Mouse (Mus musculus) neural tube, embryonic 13.5 days (tissue): ENCODE measurements around the gene Bcas3. TPM values are rescaled to one million over a fixed set of nuclear protein-coding genes. Genes with fewer than 3 reads are reported as not detected.

Experiments
- ATAC-seq: fragments of 200-750 bp; cut with Nextera tagmentation; 2 replicates; pipeline ENCODE4 v1.8.0; 2017; ENCODE audit warnings: low read depth, mild to moderate bottlenecking, moderate TSS enrichment, moderate library complexity
- H3K27ac ChIP-seq: fragments of 300-500 bp; sonication (generic); replicated peaks from 2 replicates; pipeline ENCODE4 v1.5.1; 2015; ENCODE audit warnings: moderate library complexity, mild to moderate bottlenecking, inconsistent platforms
- H3K27me3 ChIP-seq: fragments of 300-500 bp; sonication (generic); 2 replicates; pipeline ENCODE4 v1.6.1; 2015; ENCODE audit warnings: mild to moderate bottlenecking, inconsistent platforms
- H3K36me3 ChIP-seq: fragments of 300-500 bp; sonication (generic); 2 replicates; pipeline ENCODE4 v1.6.1; 2015; ENCODE audit warnings: mild to moderate bottlenecking, inconsistent platforms
- H3K4me1 ChIP-seq: fragments of 300-500 bp; sonication (generic); replicated peaks from 2 replicates; pipeline ENCODE4 v1.6.1; 2015; ENCODE audit warnings: inconsistent platforms
- H3K4me2 ChIP-seq: fragments of 300-500 bp; sonication (generic); 2 replicates; pipeline ENCODE4 v1.6.1; 2015; ENCODE audit warnings: inconsistent platforms, mild to moderate bottlenecking, moderate library complexity
- H3K4me3 ChIP-seq: fragments of 300-500 bp; sonication (generic); 2 replicates; pipeline ENCODE4 v1.5.1; 2015; ENCODE audit warnings: mild to moderate bottlenecking, inconsistent platforms
- H3K9ac ChIP-seq: fragments of 300-500 bp; sonication (generic); 2 replicates; pipeline ENCODE4 v1.6.1; 2015; ENCODE audit warnings: moderate library complexity, mild to moderate bottlenecking, inconsistent platforms
- H3K9me3 ChIP-seq: fragments of 300-500 bp; sonication (generic); 2 replicates; pipeline ENCODE4 v1.6.1; 2016; ENCODE audit warnings: inconsistent platforms
- WGBS: fragments of 180-500 bp; shearing (Covaris S2); methylation state at CpG from one replicate; pipeline ENCODE4 v1.1.7; 2015; 5-methylcytosine and 5-hydroxymethylcytosine counted together
- polyA plus RNA-seq: library from polyadenylated mRNA; unstranded; fragments of >200 nt; fragmentation: Nextera tagmentation; extraction: Ambion mirVana; gene quantifications from 2 replicates; pipeline ENCODE4 v1.2.1, GENCODE M21; 2015

The Bcas3 gene
- 37.7 and 37.8 TPM in 2 replicates for polyA plus RNA-seq

DNA sequence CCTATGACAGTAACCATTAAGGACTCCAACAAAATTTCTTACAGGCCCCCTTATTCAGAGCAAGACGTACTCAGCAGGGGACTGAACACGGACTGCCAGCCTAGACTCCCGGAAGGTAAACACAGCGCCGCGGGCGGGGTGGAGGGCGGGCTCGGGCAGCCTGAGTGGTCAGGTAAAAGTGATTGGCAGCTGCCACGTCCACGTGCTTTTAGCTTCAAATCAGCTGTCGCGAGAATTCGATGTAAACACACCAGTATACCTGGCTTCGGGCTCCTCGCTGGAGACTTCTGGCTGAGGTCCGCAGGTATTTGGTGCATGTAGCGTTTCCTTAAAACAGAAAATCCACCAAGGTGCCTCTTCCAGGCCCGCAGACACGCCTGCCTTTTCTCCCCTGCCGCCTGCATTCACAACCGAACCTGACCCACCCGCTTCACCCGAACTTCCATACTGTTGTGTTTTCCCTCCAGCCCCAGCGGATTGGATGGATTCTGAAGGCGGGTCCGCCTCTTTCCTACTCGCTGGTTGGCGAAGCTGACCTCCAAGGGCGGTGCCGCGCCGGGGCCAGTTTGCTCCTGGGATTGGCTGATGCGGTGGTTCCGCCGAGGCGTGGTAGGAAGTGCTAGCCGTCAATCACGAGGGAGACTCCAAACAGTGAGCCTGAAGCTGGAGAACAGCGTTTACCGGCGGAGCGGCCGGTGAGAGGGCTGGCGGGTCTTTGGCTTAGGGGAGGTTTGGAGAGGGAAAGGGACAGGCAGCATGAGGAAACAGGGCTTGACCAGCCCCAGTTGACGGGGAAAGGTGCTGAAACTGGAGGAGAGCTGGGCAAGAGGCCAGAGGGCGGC, at the start of gene Bcas3:
TSS of gene Bcas3 (plus strand) at position 629 of the 842 bp plus-strand sequence.
- H3K9ac ChIP-seq: peak within 1 kb of the TSS; percentile 86
- peaks cover 11% of the 10 kb centered on the region for H3K36me3 ChIP-seq
- peak within 1 kb of the TSS; percentile 80 for H3K4me3 ChIP-seq
- H3K4me1 ChIP-seq: peaks cover 12% of the 10 kb centered on the region
- WGBS: under 1% methylated on average over 47 of the region's 47 CpGs
- peak within 1 kb of the TSS; percentile 90 for H3K4me2 ChIP-seq
- peak; percentile 99 for ATAC-seq
- peak within 1 kb of the TSS; percentile 56; the same call in 1 of the 2 replicates for H3K27ac ChIP-seq
- H3K27me3 ChIP-seq: no peaks in the 10 kb centered on the region
- H3K9me3 ChIP-seq: no peaks in the 10 kb centered on the region

DNA sequence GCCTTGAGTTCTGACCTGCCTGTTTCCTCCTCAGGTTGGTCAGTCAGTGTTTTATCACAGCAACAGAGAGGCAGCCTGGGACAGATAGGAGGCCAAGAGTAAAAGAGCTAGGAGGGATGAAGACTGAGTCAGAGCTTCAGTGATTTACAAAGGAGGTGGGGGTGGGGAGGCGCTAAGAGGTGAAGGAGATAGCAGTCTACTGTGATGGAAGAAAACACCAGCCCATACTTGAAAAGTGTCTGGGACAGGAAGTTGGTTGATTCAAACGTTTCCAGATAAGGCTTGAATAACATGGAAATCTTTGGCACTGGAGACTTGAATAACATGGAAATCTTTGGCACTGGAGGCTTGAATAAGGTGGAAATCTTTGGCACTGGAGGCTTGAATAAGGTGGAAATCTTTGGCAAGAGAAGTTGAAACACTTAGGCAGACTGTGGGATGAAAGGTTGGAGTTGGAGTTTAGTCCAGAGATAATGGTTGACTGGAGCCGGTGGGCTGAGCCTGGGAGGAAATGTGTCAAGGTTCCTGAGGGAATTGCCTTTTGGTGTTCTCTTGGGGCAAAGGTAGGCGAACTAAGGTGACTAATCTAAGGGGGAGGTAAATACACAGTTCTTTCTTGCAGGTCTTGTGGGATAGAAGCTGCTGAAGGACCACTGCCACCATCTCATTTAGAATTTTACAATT, 46.2 kb upstream of the Bcas3 start:
- no peak overlapping the region for H3K9ac ChIP-seq
- no peaks in the 10 kb centered on the region for H3K36me3 ChIP-seq
- no peaks in the 10 kb centered on the region for H3K9me3 ChIP-seq
- no peak overlapping the region for H3K4me2 ChIP-seq
- H3K4me1 ChIP-seq: peaks cover 9% of the 10 kb centered on the region; the same call in 1 of the 2 replicates
- H3K27me3 ChIP-seq: no peaks in the 10 kb centered on the region
- H3K4me3 ChIP-seq: no peak overlapping the region
- H3K27ac ChIP-seq: no peak overlapping the region
- no peak for ATAC-seq
- 66% methylated on average over 4 of the region's 4 CpGs for WGBS

DNA sequence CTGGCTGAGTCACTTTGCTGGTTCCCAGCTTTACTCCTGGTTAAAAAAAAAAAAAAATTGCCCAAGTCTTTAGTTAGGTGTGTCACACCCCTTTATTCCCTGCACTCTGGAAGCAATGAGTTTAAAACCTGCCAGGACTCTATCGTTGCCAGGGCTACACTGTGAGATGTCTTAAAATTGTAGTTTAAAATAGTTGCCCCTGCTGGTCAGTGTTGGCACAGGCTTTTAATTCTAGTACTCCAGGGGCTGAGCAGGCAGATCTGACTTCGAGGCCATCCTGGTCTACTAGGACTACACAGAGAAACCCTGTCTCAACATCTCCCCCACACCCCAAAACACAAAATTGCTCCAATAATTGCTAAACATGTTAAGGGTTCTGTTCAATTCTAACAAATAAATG, 44.2 kb upstream of the Bcas3 start:
- Histone ChIP-seq H3K9me3 (no peaks in the 10 kb centered on the region), H3K36me3 (no peaks in the 10 kb centered on the region), H3K27ac (no peak overlapping the region), H3K9ac (no peak overlapping the region), H3K4me2 (no peak overlapping the region), H3K4me3 (no peak overlapping the region), H3K4me1 (peaks cover 27% of the 10 kb centered on the region), H3K27me3 (no peaks in the 10 kb centered on the region)
- 80% methylated on average over 2 of the region's 2 CpGs for WGBS
- ATAC-seq: no peak

DNA sequence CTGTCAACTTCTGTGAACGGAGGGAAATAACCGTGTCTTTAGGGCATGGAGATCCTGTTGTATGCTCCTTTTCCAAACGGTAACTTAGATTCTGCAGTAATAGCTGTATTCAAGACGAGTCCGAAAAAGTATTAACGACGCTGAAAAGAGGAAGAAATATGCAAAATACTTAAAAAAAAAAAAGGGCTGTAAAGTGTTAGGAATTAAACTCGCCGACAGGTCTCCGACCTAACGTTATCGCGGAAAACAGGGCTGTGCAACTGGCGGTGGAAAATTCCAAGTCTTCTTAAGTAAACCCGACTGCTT, 42.6 kb upstream of the Bcas3 start:
- H3K4me1 ChIP-seq: peaks cover 35% of the 10 kb centered on the region
- peak overlapping the region; percentile 95 for H3K4me2 ChIP-seq
- peak overlapping the region; percentile 97 for H3K4me3 ChIP-seq
- H3K36me3 ChIP-seq: 0 out of 2 replicates have a peak, but pooled peaks cover 4% of the 10 kb centered on the region
- no peaks in the 10 kb centered on the region for H3K9me3 ChIP-seq
- no peaks in the 10 kb centered on the region for H3K27me3 ChIP-seq
- H3K27ac ChIP-seq: peak overlapping the region; percentile 76
- H3K9ac ChIP-seq: peak overlapping the region; percentile 77
- WGBS: 2% methylated on average over 15 of the region's 15 CpGs
- ATAC-seq: no peak

DNA sequence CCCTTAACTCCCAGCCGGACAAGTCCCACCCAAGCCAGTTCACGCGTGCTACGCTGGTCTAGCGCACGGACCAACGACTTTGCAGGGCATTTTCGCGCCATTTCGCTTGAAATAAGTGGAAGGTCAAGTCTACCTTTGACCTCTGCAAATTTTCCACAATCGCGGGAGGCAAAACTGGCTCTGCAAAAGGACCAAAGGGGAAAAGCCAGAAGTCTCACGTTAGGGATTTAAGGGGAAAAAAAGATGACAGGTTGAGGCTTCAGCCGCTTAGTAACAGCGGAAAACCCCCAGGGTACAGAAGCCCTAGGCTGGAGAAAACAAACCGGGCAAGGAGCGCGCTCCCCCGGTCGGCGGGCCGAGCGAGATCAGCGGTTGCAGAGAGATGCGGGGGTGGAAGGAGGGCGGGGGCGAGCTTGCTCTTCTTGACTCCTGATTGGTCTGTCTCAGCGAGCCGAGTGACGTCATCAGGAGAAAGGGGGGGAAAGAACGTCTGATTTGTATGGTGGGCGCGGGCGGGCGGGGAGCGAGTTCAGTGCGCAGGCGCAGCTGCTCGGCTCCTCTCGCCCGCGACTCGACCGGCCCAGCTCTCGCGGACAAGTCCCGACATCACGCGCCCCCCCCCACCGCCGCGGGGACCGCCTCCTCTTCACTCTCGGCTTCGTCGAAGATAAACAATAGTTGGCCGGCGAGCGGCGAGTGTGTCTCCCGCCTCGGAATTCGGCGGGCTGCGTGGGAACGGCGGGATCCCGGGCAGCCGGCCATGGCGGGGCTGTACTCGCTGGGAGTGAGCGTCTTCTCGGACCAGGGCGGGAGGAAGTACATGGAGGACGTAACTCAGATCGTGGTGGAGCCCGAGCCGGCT, 42.0 kb upstream of the Bcas3 start, which contains the start of gene Ppm1d:
TSS of gene Ppm1d (plus strand) at position 532 of the 862 bp plus-strand sequence.
- ATAC-seq: peak; percentile 93
- H3K27me3 ChIP-seq: no peaks in the 10 kb centered on the region
- peak within 1 kb of the TSS; percentile 96 for H3K27ac ChIP-seq
- H3K36me3 ChIP-seq: 0 out of 2 replicates have a peak, but pooled peaks cover 5% of the 10 kb centered on the region
- H3K9ac ChIP-seq: peak within 1 kb of the TSS; percentile 92
- H3K4me3 ChIP-seq: peak within 1 kb of the TSS; percentile 97
- peaks cover 35% of the 10 kb centered on the region for H3K4me1 ChIP-seq
- H3K4me2 ChIP-seq: peak within 1 kb of the TSS; percentile 95
- under 1% methylated on average over 76 of the region's 78 CpGs for WGBS
- no peaks in the 10 kb centered on the region for H3K9me3 ChIP-seq

DNA sequence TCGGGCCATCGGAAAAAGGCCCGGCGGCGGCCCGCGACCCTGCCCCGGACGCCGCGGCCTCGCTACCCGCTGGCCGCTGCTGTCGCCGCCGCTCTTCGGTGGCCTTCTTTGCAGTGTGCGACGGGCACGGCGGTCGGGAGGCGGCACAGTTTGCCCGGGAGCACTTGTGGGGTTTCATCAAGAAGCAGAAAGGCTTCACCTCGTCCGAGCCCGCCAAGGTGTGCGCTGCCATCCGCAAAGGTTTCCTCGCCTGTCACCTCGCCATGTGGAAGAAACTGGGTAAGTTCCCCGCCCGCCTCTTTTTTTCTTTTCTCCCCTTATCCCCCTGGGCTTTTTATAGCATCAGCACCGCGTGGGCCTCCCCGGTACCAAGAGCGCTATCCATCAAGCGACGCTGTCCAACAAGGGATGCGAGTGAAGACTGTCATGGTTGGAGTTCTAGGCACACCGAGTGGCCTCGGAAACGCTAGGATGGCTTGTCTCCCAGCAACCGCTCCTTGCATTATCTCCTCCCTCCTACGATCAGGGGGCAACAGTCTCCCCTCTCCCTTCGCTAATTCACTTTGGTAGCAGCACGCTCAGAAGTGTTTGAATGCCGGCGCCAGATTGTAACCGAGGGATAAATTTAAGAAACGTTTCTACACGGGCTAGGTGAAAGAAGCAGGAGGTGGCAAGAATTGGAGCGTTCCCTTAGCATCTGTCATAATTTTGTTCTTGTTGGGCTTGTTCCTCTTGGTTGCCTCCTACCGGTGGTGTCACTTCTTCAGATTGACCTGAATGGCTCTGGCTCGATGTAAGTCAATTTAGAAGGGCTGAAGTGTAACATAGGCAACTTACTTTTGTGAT, 41.1 kb upstream of the Bcas3 start:
- peak; percentile 68 for ATAC-seq
- Histone ChIP-seq H3K27me3 (no peaks in the 10 kb centered on the region), H3K9me3 (no peaks in the 10 kb centered on the region), H3K4me1 (peaks cover 35% of the 10 kb centered on the region), H3K27ac (peak overlapping the region; percentile 96), H3K9ac (peak overlapping the region; percentile 92), H3K4me2 (peak overlapping the region; percentile 73), H3K36me3 (0 out of 2 replicates have a peak, but pooled peaks cover 5% of the 10 kb centered on the region), H3K4me3 (peak overlapping the region; percentile 97)
- WGBS: under 1% methylated on average over 43 of the region's 56 CpGs

DNA sequence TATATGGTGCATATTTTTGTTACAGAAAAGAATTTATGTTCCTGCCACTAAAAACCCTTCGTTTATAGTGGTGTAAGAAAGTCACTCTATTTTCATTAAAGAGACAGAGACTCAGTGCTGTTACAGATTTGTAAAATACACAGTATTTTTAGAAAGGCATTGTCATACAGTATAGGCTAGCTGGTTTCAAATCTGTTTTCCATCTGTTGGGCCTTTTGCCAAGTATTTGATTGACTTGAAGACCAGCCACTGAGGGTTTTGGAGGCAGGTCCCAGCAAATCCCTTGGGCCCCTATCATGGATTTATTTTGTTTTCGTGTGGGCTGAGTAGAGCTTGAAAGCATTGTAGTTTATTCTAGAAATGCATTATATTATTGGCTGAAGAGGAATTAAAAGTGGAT, 40.1 kb upstream of the Bcas3 start:
- H3K4me1 ChIP-seq: peaks cover 35% of the 10 kb centered on the region
- H3K27me3 ChIP-seq: no peaks in the 10 kb centered on the region
- peak overlapping the region; percentile 92 for H3K9ac ChIP-seq
- peak overlapping the region; percentile 97 for H3K4me3 ChIP-seq
- no peak for ATAC-seq
- WGBS: 25% methylated on average over 2 of the region's 2 CpGs
- H3K27ac ChIP-seq: peak overlapping the region; percentile 96; the same call in 1 of the 2 replicates
- H3K36me3 ChIP-seq: 0 out of 2 replicates have a peak, but pooled peaks cover 5% of the 10 kb centered on the region
- no peaks in the 10 kb centered on the region for H3K9me3 ChIP-seq
- H3K4me2 ChIP-seq: peak overlapping the region; percentile 73

DNA sequence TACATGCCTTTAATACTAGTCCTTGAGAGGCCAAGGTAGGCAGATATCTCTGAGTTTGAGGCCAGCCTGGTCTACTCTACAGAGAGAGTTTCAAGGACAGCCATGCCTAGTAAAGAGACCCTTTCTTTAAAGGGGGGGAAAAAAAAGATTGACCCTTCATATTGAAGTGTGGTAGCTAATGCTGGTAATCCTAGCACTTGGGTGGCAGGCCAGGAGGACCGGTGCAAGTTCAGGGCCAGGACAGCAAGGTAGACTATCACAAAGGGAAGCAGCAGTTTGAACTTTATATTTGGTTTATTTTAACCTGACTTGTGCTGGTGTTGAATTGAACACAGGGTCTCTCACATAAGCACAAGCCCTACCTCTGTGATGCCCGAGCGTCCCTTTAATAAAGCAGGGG, 39.6 kb upstream of the Bcas3 start:
- no peaks in the 10 kb centered on the region for H3K27me3 ChIP-seq
- H3K4me1 ChIP-seq: peaks cover 35% of the 10 kb centered on the region
- H3K4me3 ChIP-seq: peak overlapping the region; percentile 97
- 83% methylated on average over 3 of the region's 3 CpGs for WGBS
- H3K4me2 ChIP-seq: peak overlapping the region; percentile 73
- 0 out of 2 replicates have a peak, but pooled peaks cover 5% of the 10 kb centered on the region for H3K36me3 ChIP-seq
- H3K27ac ChIP-seq: no peak overlapping the region
- no peak for ATAC-seq
- H3K9me3 ChIP-seq: no peaks in the 10 kb centered on the region
- H3K9ac ChIP-seq: peak overlapping the region; percentile 92

DNA sequence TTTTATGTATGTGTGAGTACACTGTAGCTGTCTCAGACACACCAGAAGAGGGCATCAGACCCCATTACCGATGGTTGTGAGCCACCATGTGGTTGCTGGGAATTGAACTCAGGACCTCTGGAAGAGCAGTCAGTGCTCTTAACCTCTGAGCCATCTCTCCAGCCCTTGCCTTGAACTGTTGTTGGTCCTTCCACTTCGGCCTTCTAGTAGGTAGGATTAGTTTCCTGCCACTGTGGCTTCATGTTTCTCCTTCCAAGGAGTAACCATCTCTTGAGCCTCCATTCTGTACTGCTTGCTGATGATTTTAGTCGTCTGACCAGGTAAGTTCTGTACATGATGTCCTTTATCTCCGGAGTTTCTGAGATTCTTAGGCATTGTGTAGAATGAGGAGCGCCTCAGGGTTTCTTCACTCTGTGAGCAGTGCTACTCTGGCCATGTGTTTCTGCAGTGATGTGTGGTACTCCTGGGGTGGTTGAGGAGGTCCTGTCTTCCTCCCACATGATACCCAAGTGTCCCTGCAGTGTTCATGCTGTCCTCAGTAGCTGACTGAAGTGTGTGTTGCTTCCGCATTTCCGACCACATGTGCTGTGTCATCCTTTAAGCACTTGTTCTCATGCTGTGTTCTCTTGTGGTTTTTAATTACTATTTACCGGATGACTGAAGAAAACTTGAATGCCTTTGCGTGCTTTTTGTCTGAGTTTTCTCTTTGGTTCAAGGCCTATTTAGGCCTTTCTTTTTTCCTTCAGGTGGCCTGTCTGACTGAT, 29.2 kb upstream of the Bcas3 start:
- WGBS: 77% methylated on average over 9 of the region's 9 CpGs
- Histone ChIP-seq H3K36me3 (peaks cover 5% of the 10 kb centered on the region; the same call in 1 of the 2 replicates), H3K4me3 (no peak overlapping the region), H3K9ac (no peak overlapping the region), H3K27ac (no peak overlapping the region), H3K27me3 (no peaks in the 10 kb centered on the region), H3K4me1 (peaks cover 6% of the 10 kb centered on the region; the same call in 1 of the 2 replicates), H3K4me2 (no peak overlapping the region), H3K9me3 (no peaks in the 10 kb centered on the region)
- no peak for ATAC-seq

DNA sequence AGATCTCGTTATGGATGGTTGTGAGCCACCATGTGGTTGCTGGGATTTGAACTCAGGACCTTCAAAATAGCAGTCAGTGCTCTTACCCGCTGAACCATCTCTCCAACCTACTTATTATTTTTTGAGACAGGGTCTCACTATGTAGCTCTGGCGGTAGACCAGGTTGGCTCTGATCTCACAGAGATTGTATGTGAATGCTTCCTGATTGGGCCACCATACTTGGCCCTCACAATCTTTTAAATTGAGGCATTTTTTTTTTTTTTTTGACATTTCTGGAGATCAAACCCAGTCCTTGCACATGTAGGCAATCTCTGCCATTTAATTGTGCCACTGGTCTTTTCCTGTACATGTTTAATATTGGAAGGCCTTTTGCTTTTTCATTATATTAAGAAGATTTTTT, 24.2 kb upstream of the Bcas3 start:
- Histone ChIP-seq H3K4me1 (peaks cover 5% of the 10 kb centered on the region; the same call in 1 of the 2 replicates), H3K4me3 (no peak overlapping the region), H3K27me3 (no peaks in the 10 kb centered on the region), H3K36me3 (peaks cover 41% of the 10 kb centered on the region), H3K9me3 (no peaks in the 10 kb centered on the region), H3K4me2 (no peak overlapping the region), H3K27ac (no peak overlapping the region), H3K9ac (no peak overlapping the region)
- no peak for ATAC-seq
- 91% methylated on average over 3 of the region's 3 CpGs for WGBS
